Mouse (Mus musculus) ES-Bruce4 (cell line): ENCODE results near the gene Ndufs1. TPM values are rescaled to one million over a fixed set of nuclear protein-coding genes. Genes with fewer than 3 reads are reported as not detected.
A peak's percentile ranks its signal among the peaks of the same experiment; 100 is the strongest.

Experiments used
- H3K27ac ChIP-seq: 2 replicates; pipeline ENCODE4 v1.5.1; 2012; ENCODE audit warnings: low read length, inconsistent platforms; ENCODE audit not compliant: insufficient read depth
- H3K27me3 ChIP-seq: 2 replicates; pipeline ENCODE4 v1.6.1; 2012; ENCODE audit warnings: mild to moderate bottlenecking, low read length, inconsistent platforms; ENCODE audit not compliant: control insufficient read depth, poor library complexity, insufficient read depth, severe bottlenecking
- H3K36me3 ChIP-seq: 2 replicates; pipeline ENCODE4 v1.6.1; 2012; ENCODE audit warnings: inconsistent platforms, mild to moderate bottlenecking, low read length, moderate library complexity; ENCODE audit not compliant: control insufficient read depth, poor library complexity, insufficient read depth, severe bottlenecking
- H3K4me1 ChIP-seq: one replicate; pipeline ENCODE4 v1.8.1; 2011; ENCODE audit warnings: low read length; ENCODE audit not compliant: control insufficient read depth, insufficient read depth
- H3K4me3 ChIP-seq: 2 replicates; pipeline ENCODE4 v1.5.1; 2011; ENCODE audit warnings: low read depth, mild to moderate bottlenecking, low read length
- H3K9ac ChIP-seq: 2 replicates; pipeline ENCODE4 v1.6.1; 2012; ENCODE audit warnings: low read depth, mild to moderate bottlenecking, inconsistent platforms; ENCODE audit not compliant: poor library complexity, severe bottlenecking
- H3K9me3 ChIP-seq: replicated peaks from 2 replicates; pipeline ENCODE4 v1.6.1; 2012; ENCODE audit warnings: mild to moderate bottlenecking, low read length, inconsistent platforms; ENCODE audit not compliant: control insufficient read depth, poor library complexity, insufficient read depth, severe bottlenecking
- CTCF ChIP-seq: IDR thresholded peaks from one replicate; pipeline ENCODE4 v1.8.1; 2011; ENCODE audit warnings: low read depth, low read length
- EP300 ChIP-seq: IDR thresholded peaks from 2 replicates; pipeline ENCODE4 v1.6.1; 2011; ENCODE audit warnings: low read depth, low read length; ENCODE audit not compliant: insufficient read depth
- POLR2A ChIP-seq: IDR thresholded peaks from one replicate; pipeline ENCODE4 v1.8.1; 2011; ENCODE audit warnings: low read length; ENCODE audit not compliant: insufficient read depth
- polyA plus RNA-seq: library from polyadenylated mRNA; stranded (reverse); fragments of >200 nt; gene quantifications from 2 replicates; pipeline ENCODE4 v1.2.4, GENCODE M21; 2011; ENCODE audit warnings: low read depth; ENCODE audit not compliant: missing spikeins, insufficient read depth, insufficient read length

Gene Ndufs1
- polyA plus RNA-seq, 1 experiment: 106 TPM

DNA sequence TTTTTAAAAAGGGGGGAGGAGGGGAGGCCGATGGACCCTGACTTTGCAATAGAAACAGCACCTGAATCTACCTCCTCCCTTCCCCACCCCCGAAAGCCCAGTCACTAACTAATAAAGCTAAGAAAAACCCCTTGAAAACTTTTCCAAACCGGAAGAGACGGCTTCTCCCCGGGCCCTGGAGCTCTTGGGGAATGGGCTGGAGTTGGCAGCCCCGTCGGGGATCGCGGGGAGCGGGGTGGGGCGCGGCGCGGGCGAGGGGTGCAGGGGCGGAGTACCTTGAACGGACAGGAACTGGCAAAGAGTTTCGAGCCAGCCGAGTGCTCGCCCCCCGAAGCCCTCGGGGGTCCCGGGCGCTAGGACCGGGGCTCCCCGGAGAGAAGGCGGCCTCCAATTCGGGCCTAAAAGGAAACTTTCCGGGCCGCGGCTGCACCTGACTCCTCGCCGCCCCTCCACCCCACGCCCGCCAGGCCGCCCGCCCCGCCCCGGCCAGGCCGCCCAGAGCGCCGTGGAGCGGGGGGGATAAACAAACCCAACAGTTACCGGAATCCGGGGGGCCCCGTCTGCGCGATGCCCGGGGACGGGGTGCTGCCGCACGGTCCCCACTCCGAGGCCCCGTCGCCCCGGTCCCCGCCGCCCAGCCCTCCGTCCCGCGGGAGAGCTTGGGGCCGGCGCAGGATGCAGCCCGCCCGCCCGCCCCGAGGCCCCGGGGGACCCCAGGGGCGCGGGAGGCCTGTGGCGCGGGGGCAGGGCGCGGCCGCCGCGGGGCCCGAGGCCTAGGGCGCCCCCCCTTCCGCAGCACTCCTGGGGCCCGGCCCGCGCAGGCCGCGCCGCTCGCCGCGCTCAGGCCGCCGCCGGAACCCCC, 63.1 kb downstream of the Ndufs1 start:
- TF ChIP-seq EP300: no peak
- no peak for TF ChIP-seq CTCF
- TF ChIP-seq POLR2A: no peak
- H3K36me3 ChIP-seq: no peaks in the 10 kb centered on the region; the same call in none of the 2 replicates
- H3K9ac ChIP-seq: peak overlapping the region; percentile 100
- H3K4me1 ChIP-seq: peaks cover 4% of the 10 kb centered on the region
- peak overlapping the region; percentile 79 for H3K27ac ChIP-seq
- H3K27me3 ChIP-seq: no peaks in the 10 kb centered on the region
- no peaks in the 10 kb centered on the region for H3K9me3 ChIP-seq
- peak overlapping the region; percentile 64 for H3K4me3 ChIP-seq

DNA sequence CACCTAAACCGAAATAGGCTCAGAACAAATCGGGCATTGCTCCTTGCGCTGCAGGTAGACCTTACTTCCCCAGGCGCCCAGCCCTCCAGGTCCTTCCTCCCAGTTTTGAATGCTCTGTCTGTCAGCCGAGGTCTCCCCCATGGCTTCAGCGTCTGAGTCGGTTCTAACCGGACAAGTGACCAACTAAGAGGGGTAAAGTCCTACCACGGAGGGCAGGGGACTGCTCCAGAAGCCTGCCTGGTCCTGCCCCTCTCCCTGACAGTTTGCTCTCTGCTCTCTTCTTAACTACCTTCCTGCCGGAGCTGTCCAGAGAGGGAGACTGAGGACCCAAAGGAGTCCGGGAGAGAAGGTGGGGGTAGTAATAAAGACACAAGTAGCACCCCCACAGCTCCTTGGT, 63.8 kb downstream of the Ndufs1 start:
- H3K27me3 ChIP-seq: no peaks in the 10 kb centered on the region
- H3K9ac ChIP-seq: peak overlapping the region; percentile 100
- H3K4me1 ChIP-seq: peaks cover 3% of the 10 kb centered on the region
- H3K9me3 ChIP-seq: no peaks in the 10 kb centered on the region
- peak overlapping the region; percentile 31 for H3K27ac ChIP-seq
- H3K36me3 ChIP-seq: no peaks in the 10 kb centered on the region
- TF ChIP-seq CTCF: no peak
- TF ChIP-seq EP300: no peak
- TF ChIP-seq POLR2A: no peak
- peak overlapping the region; percentile 64 for H3K4me3 ChIP-seq

DNA sequence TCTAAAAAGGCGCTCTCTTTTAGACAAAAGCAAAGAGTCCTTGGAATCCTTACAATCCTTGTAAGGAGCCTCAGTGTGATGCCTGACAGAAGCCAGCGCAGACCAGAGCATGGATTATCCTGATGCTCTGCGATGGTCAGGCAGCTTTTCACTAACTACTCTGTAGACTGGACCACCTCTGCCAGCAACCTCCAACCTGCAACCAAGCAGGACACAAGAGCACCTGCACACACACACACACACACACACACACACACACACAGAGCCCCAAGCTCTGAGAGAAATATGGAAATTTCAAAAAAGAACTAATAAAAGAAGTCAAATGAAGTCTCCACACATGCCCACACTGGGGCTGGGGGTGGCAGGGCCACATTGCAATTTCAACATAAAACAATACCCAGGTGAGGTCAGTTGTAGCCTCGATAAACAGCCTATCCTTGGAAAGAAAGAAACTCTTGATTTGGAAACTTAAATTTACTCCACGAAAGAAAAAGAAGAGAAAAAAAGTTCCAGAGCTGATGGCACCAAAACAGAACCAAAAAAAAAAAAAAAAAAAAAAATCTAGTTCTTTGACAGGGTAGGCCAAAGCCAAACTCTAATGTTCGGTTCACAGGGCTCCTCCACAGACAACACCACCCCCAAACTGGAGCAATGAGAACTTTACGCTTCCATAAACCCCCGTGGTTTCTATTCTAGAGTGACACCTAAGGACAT, 64.3 kb downstream of the Ndufs1 start:
- peak overlapping the region; percentile 64 for H3K4me3 ChIP-seq
- peak overlapping the region; percentile 31 for H3K27ac ChIP-seq

DNA sequence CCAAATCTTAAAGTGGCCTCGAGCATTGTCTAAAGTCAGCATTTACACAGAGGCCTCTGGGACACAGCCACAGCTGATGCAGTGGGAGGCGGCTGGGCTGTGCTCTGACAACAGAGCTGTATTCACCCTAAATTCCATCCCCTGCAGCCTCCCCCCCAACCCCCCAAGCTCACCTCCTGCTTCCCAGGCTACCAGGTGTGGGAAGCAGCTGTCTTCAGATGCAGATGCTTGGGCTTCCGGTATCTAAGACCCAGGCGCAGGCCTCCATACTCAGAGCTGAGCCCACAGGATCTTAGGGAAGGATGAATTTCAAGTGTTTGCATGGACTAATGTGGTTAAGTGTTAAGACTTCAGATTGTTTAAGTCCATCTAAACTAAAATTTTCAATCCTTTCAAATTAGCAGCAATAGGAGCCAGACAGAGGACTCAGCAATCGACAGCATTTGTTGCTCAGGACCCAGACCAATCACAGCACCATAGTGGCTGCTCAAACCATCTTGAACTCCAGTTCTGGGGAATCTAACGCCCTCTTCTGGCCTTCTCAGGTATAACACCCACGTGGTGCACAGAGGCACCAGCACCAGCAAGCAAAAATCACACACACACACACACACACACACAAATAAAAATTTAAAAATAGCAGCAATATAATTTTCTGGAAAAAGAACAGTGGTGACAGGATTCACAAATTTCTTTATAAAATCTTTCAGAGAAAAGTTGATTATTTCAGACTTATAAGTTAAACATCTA, 65.9 kb downstream of the Ndufs1 start:
- peak overlapping the region; percentile 29 for H3K4me3 ChIP-seq
- H3K9me3 ChIP-seq: no peaks in the 10 kb centered on the region
- H3K36me3 ChIP-seq: no peaks in the 10 kb centered on the region
- no peaks in the 10 kb centered on the region for H3K27me3 ChIP-seq
- TF ChIP-seq POLR2A (no peak), EP300 (peak; percentile 82; the same call in 1 of the 2 replicates), CTCF (peak; percentile 75)
- peak overlapping the region; percentile 3; the same call in 1 of the 2 replicates for H3K9ac ChIP-seq
- H3K4me1 ChIP-seq: peaks cover 3% of the 10 kb centered on the region
- peak overlapping the region; percentile 95 for H3K27ac ChIP-seq

More for the DNA sequence above, 64.3 kb downstream of the Ndufs1 start:
- Histone ChIP-seq H3K9ac (peak overlapping the region; percentile 100), H3K36me3 (no peaks in the 10 kb centered on the region), H3K4me1 (peaks cover 3% of the 10 kb centered on the region), H3K27me3 (no peaks in the 10 kb centered on the region), H3K9me3 (no peaks in the 10 kb centered on the region)
- TF ChIP-seq POLR2A (no peak), CTCF (no peak), EP300 (no peak)

DNA sequence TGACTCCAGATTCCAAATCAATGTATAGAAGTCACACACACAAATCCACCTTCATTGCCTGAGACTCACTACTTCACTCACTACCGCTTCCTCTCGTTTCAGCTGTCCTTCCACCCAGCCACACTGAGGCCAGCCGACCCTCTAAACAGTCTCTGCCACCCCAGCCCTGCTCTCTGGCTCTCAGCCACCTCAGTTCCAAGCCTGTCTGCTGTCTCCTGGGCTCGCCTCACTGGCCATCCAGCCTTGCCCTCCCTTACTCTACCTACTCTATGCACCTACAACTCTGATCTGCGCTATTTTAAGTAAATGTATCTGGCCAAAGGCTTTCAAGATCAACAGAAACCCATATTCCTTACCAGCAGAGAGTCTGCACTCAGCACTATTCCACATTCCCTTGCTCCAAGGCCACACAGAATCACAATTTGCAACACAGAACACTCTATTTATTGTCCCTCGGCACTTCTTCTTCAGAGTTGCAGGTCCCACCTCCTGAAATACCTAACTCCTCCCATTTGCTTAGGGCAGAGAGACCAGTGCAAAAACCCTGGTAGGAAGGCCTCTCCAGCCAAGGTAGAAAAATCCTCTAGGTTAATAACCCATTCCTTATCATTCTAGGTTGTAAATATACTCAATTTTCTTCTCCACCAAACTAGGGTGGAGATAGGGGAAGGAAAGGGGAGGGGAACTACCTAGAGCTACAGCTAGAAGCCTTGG, 68.9 kb downstream of the Ndufs1 start:
- peaks cover 18% of the 10 kb centered on the region for H3K36me3 ChIP-seq
- H3K4me3 ChIP-seq: peak overlapping the region; percentile 72
- H3K4me1 ChIP-seq: peaks cover 3% of the 10 kb centered on the region
- TF ChIP-seq CTCF: no peak
- 0 out of 2 replicates have a peak, but pooled peaks have one; percentile 3 for TF ChIP-seq EP300
- no peak for TF ChIP-seq POLR2A
- H3K27ac ChIP-seq: peak overlapping the region; percentile 97
- peak overlapping the region; percentile 69 for H3K9ac ChIP-seq
- no peaks in the 10 kb centered on the region for H3K27me3 ChIP-seq
- H3K9me3 ChIP-seq: no peaks in the 10 kb centered on the region
